Mouse (Mus musculus) ZHBTc4 (cell line): ENCODE results near the gene Nrcam.

Experiments used
- DNase-seq: peaks from one replicate; pipeline ENCODE4 v3.0.0-alpha.2; 2011; ENCODE audit warnings: low read depth, low spot score

Gene Nrcam

GRCm38 (mm10) chr12:44617001-44617421 lies 288.3 kb downstream of the Nrcam start:
- no peak for DNase-seq

GRCm38 (mm10) chr12:44617488-44617887 lies 288.8 kb downstream of the Nrcam start:
- no peak for DNase-seq

- no peak for DNase-seq
Observed at GRCm38 (mm10) chr12:44639341-44639921, 310.7 kb downstream of the Nrcam start.

- DNase-seq, result peak; percentile 62
Observed at GRCm38 (mm10) chr12:44640579-44640978, 311.9 kb downstream of the Nrcam start.
